Mouse (Mus musculus): ENCODE data around the gene 9030624G23Rik. TPM values are rescaled to one million over a fixed set of nuclear protein-coding genes. Genes with fewer than 3 reads are reported as not detected.
"Not testable (repeated sequence)": the region's sequence is repeated elsewhere in the genome, so short reads cannot be mapped to it uniquely, and the experiment has no call there.

The 9030624G23Rik gene
- not detected for polyA plus RNA-seq (2012; fragmentation: generic; extraction: Trizol)

DNA sequence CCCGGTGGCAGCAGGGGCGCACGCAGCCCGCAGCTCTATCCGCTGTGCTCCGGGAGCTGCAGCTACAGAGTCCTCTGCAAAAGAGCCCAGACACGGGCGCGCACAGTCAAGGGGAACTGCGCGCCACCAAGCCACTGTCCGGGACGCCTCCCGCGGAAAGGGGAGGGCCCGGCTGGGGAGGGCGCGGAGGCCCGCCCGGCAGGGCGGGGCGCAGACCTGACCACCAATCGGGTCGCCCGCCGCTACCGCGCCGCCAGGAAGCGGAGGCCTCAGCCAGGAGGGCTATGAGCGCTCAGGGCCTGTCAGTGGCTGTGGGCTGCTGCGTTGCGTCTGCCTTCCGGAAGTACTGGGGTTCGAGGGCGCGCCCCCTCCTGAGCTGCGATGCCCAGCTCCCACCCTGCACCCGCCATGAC lies at the start of gene 9030624G23Rik:
9030624G23Rik (minus strand) TSS at position 139 of the 413 bp plus-strand sequence.
- not testable (repeated sequence) for H3K36me3 ChIP-seq (ENCODE audit: control insufficient read depth, insufficient read depth); H3K79me2 ChIP-seq (ENCODE audit: control insufficient read depth, insufficient read depth); H3ac ChIP-seq (ENCODE audit: control insufficient read depth, insufficient read length); H3K4me2 ChIP-seq (ENCODE audit: low read depth); H3K4me3 ChIP-seq; H3K27me3 ChIP-seq (ENCODE audit: control insufficient read depth, insufficient read depth, insufficient read length)

DNA sequence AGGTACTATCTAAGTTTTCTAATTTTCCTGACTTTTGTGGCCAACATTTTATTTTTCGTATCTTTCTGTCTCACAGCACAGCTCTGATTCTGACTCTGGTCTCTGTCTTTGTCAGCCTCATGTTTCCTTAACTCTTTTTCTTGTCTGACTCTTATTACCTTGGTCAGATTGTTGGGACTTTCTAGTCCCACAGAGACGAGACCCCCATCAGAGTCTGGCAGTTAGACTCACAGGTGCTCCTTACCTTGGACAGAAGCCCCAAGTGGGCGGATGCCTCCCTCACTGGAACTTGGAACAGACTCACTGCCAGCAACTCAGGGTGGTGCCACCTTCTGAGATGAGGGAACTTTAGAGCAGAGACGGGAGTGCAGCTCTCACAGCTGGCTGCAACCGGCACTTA lies 13.9 kb downstream of the 9030624G23Rik start:
- not testable (repeated sequence) for H3K79me2 ChIP-seq (ENCODE audit: control insufficient read depth, insufficient read depth); H3K27me3 ChIP-seq (ENCODE audit: control insufficient read depth, insufficient read depth, insufficient read length); H3K4me3 ChIP-seq; H3K36me3 ChIP-seq (ENCODE audit: control insufficient read depth, insufficient read depth); H3ac ChIP-seq (ENCODE audit: control insufficient read depth, insufficient read length); H3K4me2 ChIP-seq (ENCODE audit: low read depth)

All from myocyte (in vitro differentiated cells).